Mouse (Mus musculus): ENCODE measurements around the gene Bckdk. TPM values are rescaled to one million over a fixed set of nuclear protein-coding genes. Genes with fewer than 3 reads are reported as not detected.
A peak's percentile ranks its signal among the peaks of the same experiment; 100 is the strongest.
"Not testable (repeated sequence)": the region's sequence is repeated elsewhere in the genome, so short reads cannot be mapped to it uniquely, and the experiment has no call there.

Gene Bckdk
- polyA plus RNA-seq, 1 experiment = 59.5 TPM

GRCm38 (mm10) chr7:127876467-127877348, 27.2 kb upstream of the Bckdk start, which contains the start of gene Zfp668:
Gene Zfp668, minus strand, starts transcription at chr7:127876828.
- no peak for TF ChIP-seq CTCF (IDR thresholded peaks at IDR 0.05; ENCODE audit: borderline replicate concordance, extremely low read depth, insufficient read depth, insufficient read length)
- TF ChIP-seq POLR2A (IDR thresholded peaks at IDR 0.05; ENCODE audit: borderline replicate concordance, extremely low read depth, insufficient read depth, insufficient read length, poor library complexity, severe bottlenecking) = peak; percentile 75; the same call in 1 of the 2 replicates
- DNase-seq (ENCODE audit: low read depth) = peak; percentile 99

GRCm38 (mm10) chr7:127879301-127879700, 24.6 kb upstream of the Bckdk start:
- no peak for TF ChIP-seq CTCF (IDR thresholded peaks at IDR 0.05; ENCODE audit: borderline replicate concordance, extremely low read depth, insufficient read depth, insufficient read length)
- no peak for TF ChIP-seq POLR2A (IDR thresholded peaks at IDR 0.05; ENCODE audit: borderline replicate concordance, extremely low read depth, insufficient read depth, insufficient read length, poor library complexity, severe bottlenecking)
- DNase-seq (ENCODE audit: low read depth) = no peak

- DNase-seq (ENCODE audit: low read depth) = no peak
- no peak for TF ChIP-seq CTCF (IDR thresholded peaks at IDR 0.05; ENCODE audit: borderline replicate concordance, extremely low read depth, insufficient read depth, insufficient read length)
- TF ChIP-seq POLR2A (IDR thresholded peaks at IDR 0.05; ENCODE audit: borderline replicate concordance, extremely low read depth, insufficient read depth, insufficient read length, poor library complexity, severe bottlenecking) = no peak
Measured at GRCm38 (mm10) chr7:127880431-127880830, 23.5 kb upstream of the Bckdk start.

- TF ChIP-seq POLR2A (IDR thresholded peaks at IDR 0.05; ENCODE audit: borderline replicate concordance, extremely low read depth, insufficient read depth, insufficient read length, poor library complexity, severe bottlenecking) (no peak), CTCF (IDR thresholded peaks at IDR 0.05; ENCODE audit: borderline replicate concordance, extremely low read depth, insufficient read depth, insufficient read length) (no peak)
- no peak for DNase-seq (ENCODE audit: low read depth)
Measured at GRCm38 (mm10) chr7:127885951-127886350, 17.9 kb upstream of the Bckdk start.

GRCm38 (mm10) chr7:127886551-127886950, 17.3 kb upstream of the Bckdk start:
- TF ChIP-seq CTCF (IDR thresholded peaks at IDR 0.05; ENCODE audit: borderline replicate concordance, extremely low read depth, insufficient read depth, insufficient read length) (no peak), POLR2A (IDR thresholded peaks at IDR 0.05; ENCODE audit: borderline replicate concordance, extremely low read depth, insufficient read depth, insufficient read length, poor library complexity, severe bottlenecking) (no peak)

GRCm38 (mm10) chr7:127887191-127887590, 16.7 kb upstream of the Bckdk start:
- DNase-seq (ENCODE audit: low read depth) = no peak
- TF ChIP-seq CTCF (IDR thresholded peaks at IDR 0.05; ENCODE audit: borderline replicate concordance, extremely low read depth, insufficient read depth, insufficient read length) (no peak), POLR2A (IDR thresholded peaks at IDR 0.05; ENCODE audit: borderline replicate concordance, extremely low read depth, insufficient read depth, insufficient read length, poor library complexity, severe bottlenecking) (no peak)

More at GRCm38 (mm10) chr7:127886551-127886950, 17.3 kb upstream of the Bckdk start:
- DNase-seq (ENCODE audit: low read depth) = no peak

GRCm38 (mm10) chr7:127887781-127888180, 16.1 kb upstream of the Bckdk start:
- no peak for DNase-seq (ENCODE audit: low read depth)
- TF ChIP-seq POLR2A (IDR thresholded peaks at IDR 0.05; ENCODE audit: borderline replicate concordance, extremely low read depth, insufficient read depth, insufficient read length, poor library complexity, severe bottlenecking) (no peak), CTCF (IDR thresholded peaks at IDR 0.05; ENCODE audit: borderline replicate concordance, extremely low read depth, insufficient read depth, insufficient read length) (no peak)

- no peak for DNase-seq (ENCODE audit: low read depth)
- TF ChIP-seq POLR2A (IDR thresholded peaks at IDR 0.05; ENCODE audit: borderline replicate concordance, extremely low read depth, insufficient read depth, insufficient read length, poor library complexity, severe bottlenecking) (no peak), CTCF (IDR thresholded peaks at IDR 0.05; ENCODE audit: borderline replicate concordance, extremely low read depth, insufficient read depth, insufficient read length) (no peak)
Measured at GRCm38 (mm10) chr7:127888821-127889220, 15.1 kb upstream of the Bckdk start.

GRCm38 (mm10) chr7:127890798-127891197, 13.1 kb upstream of the Bckdk start, which contains the start of gene Prss53:
Gene Prss53, minus strand, starts transcription at chr7:127890970.
- TF ChIP-seq POLR2A (IDR thresholded peaks at IDR 0.05; ENCODE audit: borderline replicate concordance, extremely low read depth, insufficient read depth, insufficient read length, poor library complexity, severe bottlenecking) (no peak), CTCF (IDR thresholded peaks at IDR 0.05; ENCODE audit: borderline replicate concordance, extremely low read depth, insufficient read depth, insufficient read length) (no peak)
- DNase-seq (ENCODE audit: low read depth) = no peak

GRCm38 (mm10) chr7:127894480-127894879, 9.4 kb upstream of the Bckdk start:
- no peak for TF ChIP-seq CTCF (IDR thresholded peaks at IDR 0.05; ENCODE audit: borderline replicate concordance, extremely low read depth, insufficient read depth, insufficient read length)
- no peak for DNase-seq (ENCODE audit: low read depth)

- TF ChIP-seq CTCF (IDR thresholded peaks at IDR 0.05; ENCODE audit: borderline replicate concordance, extremely low read depth, insufficient read depth, insufficient read length) (peak; percentile 25; the same call in 1 of the 2 replicates), POLR2A (IDR thresholded peaks at IDR 0.05; ENCODE audit: borderline replicate concordance, extremely low read depth, insufficient read depth, insufficient read length, poor library complexity, severe bottlenecking) (peak; percentile 5; the same call in 1 of the 2 replicates)
- DNase-seq (ENCODE audit: low read depth) = peak; percentile 99
Measured at GRCm38 (mm10) chr7:127895442-127895841, 8.4 kb upstream of the Bckdk start, which contains the start of the genes Gm21974 and Vkorc1. Gene Gm21974, minus strand, starts transcription at chr7:127895454. Gene Vkorc1, minus strand, starts transcription at chr7:127895617.

GRCm38 (mm10) chr7:127895891-127896290, 8.0 kb upstream of the Bckdk start:
- not testable (repeated sequence) for DNase-seq (ENCODE audit: low read depth)

Data from brain, embryonic 14.5 days (tissue).